Mouse (Mus musculus): ENCODE data around the gene Man1a2.

Man1a2 gene

GRCm38 (mm10) chr3:100685087-100685762, at the start of gene Man1a2:
Man1a2 (minus strand) TSS chr3:100685503.
- DNase-seq (ENCODE audit: low spot score) = peak; percentile 79

GRCm38 (mm10) chr3:100734482-100735154, 49.3 kb upstream of the Man1a2 start:
- DNase-seq (ENCODE audit: low spot score) = no peak

GRCm38 (mm10) chr3:100731896-100732295, 46.6 kb upstream of the Man1a2 start:
- DNase-seq (ENCODE audit: low spot score) = no peak

- DNase-seq (ENCODE audit: low spot score) = no peak
These were observed 46.0 kb upstream of the Man1a2 start for GRCm38 (mm10) chr3:100731347-100731746.

- no peak for DNase-seq (ENCODE audit: low spot score)
These were observed 42.9 kb upstream of the Man1a2 start for GRCm38 (mm10) chr3:100728008-100728712.

GRCm38 (mm10) chr3:100725960-100726674, 40.8 kb upstream of the Man1a2 start:
- DNase-seq (ENCODE audit: low spot score) = no peak

- DNase-seq (ENCODE audit: low spot score) = no peak
These were observed 35.5 kb upstream of the Man1a2 start for GRCm38 (mm10) chr3:100720786-100721300.

- no peak for DNase-seq (ENCODE audit: low spot score)
These were observed 30.9 kb upstream of the Man1a2 start for GRCm38 (mm10) chr3:100716241-100716640.

- no peak for DNase-seq (ENCODE audit: low spot score)
These were observed 30.1 kb upstream of the Man1a2 start for GRCm38 (mm10) chr3:100715367-100715766.

GRCm38 (mm10) chr3:100713142-100714005, 28.1 kb upstream of the Man1a2 start:
- no peak for DNase-seq (ENCODE audit: low spot score)

GRCm38 (mm10) chr3:100712140-100712539, 26.8 kb upstream of the Man1a2 start:
- no peak for DNase-seq (ENCODE audit: low spot score)

GRCm38 (mm10) chr3:100711486-100711885, 26.2 kb upstream of the Man1a2 start:
- peak; percentile 30 for DNase-seq (ENCODE audit: low spot score)

- DNase-seq (ENCODE audit: low spot score) = no peak
These were observed 21.8 kb upstream of the Man1a2 start for GRCm38 (mm10) chr3:100707117-100707516.

- DNase-seq (ENCODE audit: low spot score) = no peak
These were observed 19.9 kb upstream of the Man1a2 start for GRCm38 (mm10) chr3:100705128-100705667.

GRCm38 (mm10) chr3:100703847-100704644, 18.7 kb upstream of the Man1a2 start:
- no peak for DNase-seq (ENCODE audit: low spot score)

- DNase-seq (ENCODE audit: low spot score) = no peak
These were observed 17.9 kb upstream of the Man1a2 start for GRCm38 (mm10) chr3:100702875-100703846.

- no peak for DNase-seq (ENCODE audit: low spot score)
These were observed 3.4 kb upstream of the Man1a2 start for GRCm38 (mm10) chr3:100688747-100689146.

GRCm38 (mm10) chr3:100686756-100687155, 1.5 kb upstream of the Man1a2 start:
- no peak for DNase-seq (ENCODE audit: low spot score)

Measured in adipocyte (in vitro differentiated cells).